Mouse (Mus musculus) bone marrow, adult 2 months (tissue): ENCODE data around the gene Gm11011.

Experiments
- CTCF ChIP-seq: fragments of 200-500 bp; IDR thresholded peaks from 2 replicates; pipeline ENCODE4 v1.5.1; 2011; ENCODE audit warnings: low read length, control low read depth; ENCODE audit not compliant: control insufficient read depth, insufficient read depth
- POLR2A ChIP-seq: fragments of 200-500 bp; IDR thresholded peaks from 2 replicates; pipeline ENCODE4 v1.6.1; 2011; ENCODE audit warnings: low read depth, mild to moderate bottlenecking, control low read depth, low read length, borderline replicate concordance; ENCODE audit not compliant: control insufficient read depth

GRCm38 (mm10) chr2:169610882-169611281 is 23.3 kb upstream of the Gm11011 start:
- TF ChIP-seq POLR2A (no peak), CTCF (no peak)
